Comparison of ENCODE assay signal across 8 mouse cellular contexts in genomic region chr16:30187907-30188414, GRCm38 (mm10).
DNase-seq lines count a peak whose midpoint lies in the region; ATAC-seq and TF ChIP-seq lines count a peak whose summit lies in the region.

No protein-coding gene starts in this region.

- no peaks in the 10 kb centered on the region for H3K9me3 ChIP-seq in ES-E14 (ENCODE audit: control insufficient read depth, insufficient read depth, low read depth, low read length)
- no peaks in the 10 kb centered on the region for H3K9me3 ChIP-seq in hindbrain, embryonic 10.5 days
- H3K9me3 ChIP-seq in lung, embryonic 16.5 days (ENCODE audit: control insufficient read depth, low read length), result no peaks in the 10 kb centered on the region

- in situ Hi-C loops in ES-E14 (cut with MboI; ENCODE audit: low sequenced_read_pairs in 2 of 2, unreplicated experiment in 2 of 2), result no loop called here

- H3K36me3 ChIP-seq in ES-E14 (ENCODE audit: control insufficient read depth, insufficient read depth, low read length, poor library complexity, severe bottlenecking), result no peaks in the 10 kb centered on the region
- no peaks in the 10 kb centered on the region for H3K36me3 ChIP-seq in hindbrain, embryonic 10.5 days
- no peaks in the 10 kb centered on the region for H3K36me3 ChIP-seq in lung, embryonic 16.5 days (ENCODE audit: control insufficient read depth, insufficient read depth, low read length)
- no peaks in the 10 kb centered on the region for H3K36me3 ChIP-seq in thymus, adult 2 months (ENCODE audit: control insufficient read depth, insufficient read depth, low read length)

- peaks cover 100% of the 10 kb centered on the region for H3K27me3 ChIP-seq in hindbrain, embryonic 10.5 days (ENCODE audit: insufficient read depth, poor library complexity, severe bottlenecking)
- H3K27me3 ChIP-seq in lung, embryonic 16.5 days (ENCODE audit: control insufficient read depth, insufficient read depth, low read depth, low read length), result no peaks in the 10 kb centered on the region
- H3K27me3 ChIP-seq in thymus, adult 2 months (ENCODE audit: control insufficient read depth, insufficient read depth, low read length), result no peaks in the 10 kb centered on the region

- WGBS in hindbrain, embryonic 10.5 days, result under 1% methylated on average over 26 of the region's 26 CpGs
- under 1% methylated on average over 25 of the region's 26 CpGs for WGBS in lung, embryonic 16.5 days
- WGBS in thymus, adult 2 months, result under 1% methylated on average over 21 of the region's 26 CpGs

- peak overlapping the region; percentile 37 to 61 for H3K4me3 ChIP-seq in ES-E14 (ENCODE audit: insufficient read depth in 1 of 2, low read depth in 1 of 2, low read length in 2 of 2, poor library complexity in 1 of 2, severe bottlenecking in 1 of 2)
- H3K4me3 ChIP-seq in hindbrain, embryonic 10.5 days, result peak overlapping the region; percentile 50
- H3K4me3 ChIP-seq in lung, embryonic 16.5 days (ENCODE audit: low read length), result peak overlapping the region; percentile 15
- H3K4me3 ChIP-seq in thymus, adult 2 months (ENCODE audit: control insufficient read depth, insufficient read depth, low read length), result peak overlapping the region; percentile 62

- DNase-seq in ES-E14 (ENCODE audit: low read depth, low spot score), result no peak
- DNase-seq in cerebellum, adult 8-10 months, result peak; percentile 90
- DNase-seq in hindbrain, embryonic 10.5 days (ENCODE audit: low spot score), result peak; percentile 85
- DNase-seq in layer of hippocampus, adult 9-11 months, result peak; percentile 95
- peak; percentile 97 for DNase-seq in ovary, adult 18-20 months (ENCODE audit: low spot score)
- DNase-seq in thymus, adult 2 months, result peak; percentile 83

- peak; percentile 68 for ATAC-seq in frontal cortex, adult (ENCODE audit: low TSS enrichment)
- ATAC-seq in lung, embryonic 16.5 days (ENCODE audit: low read depth), result peak; percentile 77

- peaks cover 2 to 19% of the 10 kb centered on the region in 2 experiments; a peak in 3 of 4 replicates for H3K4me1 ChIP-seq in ES-E14 (ENCODE audit: control insufficient read depth in 2 of 2, insufficient read depth in 2 of 2, low read length in 2 of 2, poor library complexity in 1 of 2)
- peaks cover 60% of the 10 kb centered on the region for H3K4me1 ChIP-seq in hindbrain, embryonic 10.5 days (replicated peaks)
- H3K4me1 ChIP-seq in lung, embryonic 16.5 days (replicated peaks; ENCODE audit: control insufficient read depth, insufficient read depth, low read length), result peaks cover 65% of the 10 kb centered on the region
- H3K4me1 ChIP-seq in thymus, adult 2 months (replicated peaks; ENCODE audit: control insufficient read depth, insufficient read depth, low read length), result peaks cover 45% of the 10 kb centered on the region

- TF ChIP-seq CTCF in thymus, adult 2 months (IDR thresholded peaks at IDR 0.05; ENCODE audit: borderline replicate concordance, control insufficient read depth, extremely low read depth, insufficient read depth, low read length, poor library complexity), result peak; percentile 88; the same call in 1 of the 2 replicates

- peak overlapping the region; percentile 51 for H3K4me2 ChIP-seq in lung, embryonic 16.5 days (ENCODE audit: low read depth, low read length)

- no peak for TF ChIP-seq POLR2A in thymus, adult 2 months (IDR thresholded peaks at IDR 0.05; ENCODE audit: control insufficient read depth, extremely low read depth, insufficient read depth, low read length, poor library complexity)

- peak overlapping the region; percentile 53 for H3K9ac ChIP-seq in ES-E14 (ENCODE audit: insufficient read depth, low read depth, low read length, poor library complexity, severe bottlenecking)
- peak overlapping the region; percentile 57 for H3K9ac ChIP-seq in lung, embryonic 16.5 days (ENCODE audit: low read length)

- H3K27ac ChIP-seq in ES-E14 (ENCODE audit: insufficient read depth, low read depth, low read length, poor library complexity, severe bottlenecking), result no peak overlapping the region
- peak overlapping the region; percentile 84 for H3K27ac ChIP-seq in hindbrain, embryonic 10.5 days
- H3K27ac ChIP-seq in lung, embryonic 16.5 days (ENCODE audit: low read length), result peak overlapping the region; percentile 89
- no peak overlapping the region for H3K27ac ChIP-seq in thymus, adult 2 months (ENCODE audit: control insufficient read depth, insufficient read depth, low read length)

TF ChIP-seq in ES-E14, 5 proteins besides CTCF, POLR2A, EP300 and RAD21:
- no peak for TF ChIP-seq HCFC1 (IDR thresholded peaks at IDR 0.05; ENCODE audit: borderline replicate concordance, insufficient read depth, low read length)
- peak; percentile 46; the same call in 1 of the 2 replicates for TF ChIP-seq ZC3H11A (IDR thresholded peaks at IDR 0.05; ENCODE audit: borderline replicate concordance, low read depth, low read length)

Comparison
In these comparisons a context has a peak if more than half of its experiments do, and no peak if none do; other contexts are left out.
1. H3K27ac ChIP-seq: peak in hindbrain, embryonic 10.5 days (single experiment) and lung, embryonic 16.5 days (single experiment); none in ES-E14 (single experiment) and thymus, adult 2 months (single experiment).
2. Peak in every context shown above with its lines, with median percentiles within 50 percentile points of each other: H3K4me3 ChIP-seq.